Mouse (Mus musculus) ES-E14 (cell line): ENCODE data around the gene Twf2.

Experiments used
- CHD2 ChIP-seq: IDR thresholded peaks from 2 replicates; pipeline ENCODE4 v1.6.1; 2014; ENCODE audit warnings: mild to moderate bottlenecking, low read depth, low read length, inconsistent platforms
- HCFC1 ChIP-seq: IDR thresholded peaks from 2 replicates; pipeline ENCODE4 v1.6.1; 2012; ENCODE audit warnings: low read length, inconsistent platforms, borderline replicate concordance; ENCODE audit not compliant: insufficient read depth
- MAFK ChIP-seq: IDR thresholded peaks from 2 replicates; pipeline ENCODE4 v1.6.1; 2014; ENCODE audit warnings: mild to moderate bottlenecking, low read depth, low read length, inconsistent platforms; ENCODE audit not compliant: insufficient read depth
- ZC3H11A ChIP-seq: IDR thresholded peaks from 2 replicates; pipeline ENCODE4 v1.6.1; 2012; ENCODE audit warnings: low read depth, mild to moderate bottlenecking, inconsistent platforms, low read length, borderline replicate concordance
- ZNF384 ChIP-seq: IDR thresholded peaks from 2 replicates; pipeline ENCODE4 v1.6.1; 2012; ENCODE audit warnings: low read depth, low read length, inconsistent platforms

DNA sequence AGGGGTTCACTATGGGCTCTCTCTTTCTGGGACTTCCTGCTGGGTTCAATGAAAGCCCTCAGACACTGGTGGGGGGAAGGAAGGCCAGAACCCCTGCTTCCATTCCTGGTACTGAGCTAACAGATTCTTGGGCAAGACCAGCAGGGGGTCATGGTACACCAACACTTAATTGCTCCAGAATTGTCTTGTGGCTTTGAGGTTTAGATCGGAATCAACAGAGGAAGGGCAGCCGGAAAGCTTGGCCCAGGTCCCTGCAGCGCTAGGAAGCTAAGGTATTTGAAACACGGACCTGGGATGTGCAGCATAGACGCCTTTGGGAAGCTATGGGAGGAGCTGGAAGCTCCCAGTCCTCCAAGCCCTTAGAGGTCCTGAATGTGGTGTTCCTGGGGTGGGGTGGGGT lies 56.1 kb downstream of the Twf2 start:
- no peak for TF ChIP-seq CHD2
- no peak for TF ChIP-seq MAFK
- TF ChIP-seq ZC3H11A: no peak
- TF ChIP-seq HCFC1: no peak
- TF ChIP-seq ZNF384: no peak
